Mouse (Mus musculus): ENCODE results near the gene Rspo1.

Rspo1 gene

DNA sequence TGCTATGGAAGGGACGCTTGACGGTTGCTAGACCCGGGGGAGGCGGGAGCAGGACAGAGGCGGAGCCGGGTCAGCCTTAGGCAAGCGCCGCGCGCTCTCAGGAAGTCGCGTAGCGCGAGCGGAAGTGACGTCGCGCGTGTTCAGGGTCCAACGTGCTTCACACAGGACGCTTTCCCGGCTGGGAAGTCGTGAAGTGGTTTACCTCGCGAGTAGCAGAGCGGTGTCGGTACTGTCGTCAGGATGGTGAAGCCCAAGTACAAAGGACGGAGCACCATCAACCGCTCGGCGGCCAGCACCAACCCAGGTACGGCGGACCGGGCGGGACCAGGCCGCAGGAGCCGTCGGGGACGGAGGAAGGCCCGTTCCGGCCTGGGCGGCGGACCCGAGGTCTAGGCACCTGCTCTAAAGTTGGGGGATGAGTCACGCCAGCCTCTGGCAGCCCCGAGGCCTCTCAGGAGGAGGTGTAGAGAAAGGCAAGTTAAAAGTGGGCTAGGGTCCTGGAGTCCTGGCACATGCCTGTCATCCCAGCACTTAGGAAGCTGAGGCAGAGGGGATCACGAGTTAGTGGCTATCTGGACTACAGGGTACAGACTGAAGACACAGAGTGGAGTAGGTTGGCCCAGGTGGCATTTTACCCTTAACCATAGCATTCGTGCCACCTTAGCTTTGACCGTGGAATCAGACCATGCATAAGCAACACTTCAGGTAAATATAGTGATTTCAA lies 43.8 kb downstream of the Rspo1 start:
- peak; percentile 87 for DNase-seq (ENCODE audit: extremely low read depth, low read depth)

GRCm38 (mm10) chr4:125034341-125034740 lies 48.1 kb downstream of the Rspo1 start:
- DNase-seq (ENCODE audit: extremely low read depth, low read depth), result no peak

DNA sequence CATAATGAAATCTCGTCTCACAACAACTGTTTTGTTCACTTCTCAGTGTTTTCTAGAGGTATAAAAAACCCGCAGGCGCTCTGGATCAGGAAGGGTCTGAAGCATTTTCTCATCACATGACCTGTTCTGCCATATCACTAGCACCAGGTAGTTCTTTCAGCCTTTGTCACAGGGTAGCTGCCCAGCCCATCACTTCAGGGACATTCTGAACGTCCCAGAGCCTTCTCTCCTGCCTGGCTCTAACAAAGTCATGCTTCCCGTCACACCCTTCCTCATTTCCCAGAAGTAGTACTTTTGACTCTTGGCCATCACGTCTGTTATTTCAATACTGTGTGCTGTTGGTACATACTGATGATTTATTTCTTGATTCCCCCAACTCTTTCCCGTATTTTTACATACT lies 58.2 kb downstream of the Rspo1 start:
- DNase-seq (ENCODE audit: extremely low read depth, low read depth), result no peak

DNA sequence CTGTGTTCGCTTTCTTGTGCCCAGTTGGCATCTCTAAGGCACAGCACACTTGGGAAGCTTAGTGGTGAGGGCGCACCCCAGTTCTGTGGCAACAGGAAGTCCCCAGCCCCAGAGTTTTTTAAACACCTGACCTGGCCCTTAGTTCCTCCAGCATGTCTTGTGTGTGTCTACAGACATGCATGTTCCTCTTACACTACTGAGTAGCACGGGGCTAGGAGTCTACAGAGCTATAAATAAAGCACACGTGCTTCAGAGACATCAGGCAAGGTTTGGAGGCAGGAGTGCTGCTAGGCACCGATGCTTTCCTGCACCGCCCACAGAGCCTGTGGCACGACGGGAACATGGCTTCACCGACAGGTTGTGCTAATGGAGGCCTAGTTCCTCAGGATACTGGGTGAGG lies 69.2 kb downstream of the Rspo1 start:
- DNase-seq (ENCODE audit: extremely low read depth, low read depth), result no peak

DNA sequence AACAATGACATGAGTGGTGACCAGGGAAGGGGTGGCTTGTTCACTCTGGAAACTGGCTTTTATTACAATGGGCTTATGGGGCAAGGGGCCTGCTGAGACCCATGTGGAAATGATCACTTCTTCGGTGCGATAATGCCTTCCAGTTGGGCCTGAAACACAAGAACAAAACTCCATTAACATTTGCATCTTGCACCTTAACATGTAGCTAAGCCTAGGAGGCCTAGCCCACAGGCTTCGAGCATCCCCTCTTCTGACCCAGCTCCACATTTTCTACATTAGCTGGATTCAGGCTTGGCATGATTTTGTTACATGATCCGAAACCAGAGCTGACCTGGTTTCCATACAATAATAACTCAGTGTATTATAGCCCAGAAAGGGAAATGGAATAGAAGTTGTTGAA lies 70.2 kb downstream of the Rspo1 start:
- no peak for DNase-seq (ENCODE audit: extremely low read depth, low read depth)

DNA sequence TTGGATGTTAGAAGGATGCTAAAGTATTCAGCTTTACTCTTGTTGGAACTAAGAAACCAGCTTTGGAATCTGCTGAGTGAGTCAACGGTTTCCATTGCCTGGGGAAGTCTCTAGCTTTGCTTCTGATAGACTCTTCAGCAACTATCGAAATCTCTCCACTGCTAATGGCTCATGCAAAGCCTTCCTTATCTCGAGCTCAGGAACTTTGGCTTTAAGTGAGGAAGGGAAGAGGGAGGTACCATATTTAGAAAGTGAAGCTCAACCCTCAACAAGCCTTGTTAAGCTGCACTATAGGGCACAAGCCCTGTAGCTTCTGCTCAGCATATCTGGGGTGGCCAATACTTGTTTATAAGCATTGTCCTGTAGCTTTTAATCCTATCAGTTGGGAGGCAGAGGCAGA lies 71.0 kb downstream of the Rspo1 start:
- peak; percentile 43 for DNase-seq (ENCODE audit: extremely low read depth, low read depth)

GRCm38 (mm10) chr4:125058033-125058432 lies 71.8 kb downstream of the Rspo1 start:
- DNase-seq (ENCODE audit: extremely low read depth, low read depth), result no peak

All from MEL-GATA-1-ER (cell line).